28 mouse cellular contexts compared by ENCODE assay signal in genomic region chr1:175372571-175372970, GRCm38 (mm10).
A peak's percentile ranks its signal among the peaks of the same experiment; 100 is the strongest.
DNase-seq lines count a peak whose midpoint lies in the region; ATAC-seq lines count a peak whose summit lies in the region.
"Had no signal": no experiment of that assay in that cellular context is flagged by ENCODE, and none has a peak within 500 bp of the region (broad histone marks: within the 10 kb centered on the region; RNA-seq: fewer than 3 reads in every experiment).

No protein-coding gene starts in this region.

- DNase-seq in forebrain, embryonic 10.5 days (ENCODE audit: extremely low spot score, low spot score), result no peak
- DNase-seq in brain, adult 2 months (ENCODE audit: low read depth, low spot score), result peak; percentile 79
- peak; percentile 35 to 53 for DNase-seq in cerebellum, adult 18-20 months
- peak; percentile 48 to 54 for DNase-seq in cerebellum, postnatal 25 days
- no peak for DNase-seq in adipocyte (ENCODE audit: low spot score)
- DNase-seq in left cerebral cortex, adult 8-10 months (ENCODE audit: low spot score in 2 of 2), result no peak
- DNase-seq: adrenal gland, postnatal 10 days; gastrocnemius, postnatal 25 days; heart, adult 2 months; heart, postnatal 10 days; kidney, adult 11 months; kidney, postnatal 36 days; left cerebral cortex, postnatal 4 days; liver, postnatal 0 days; lung, postnatal 4 days; right cerebral cortex, postnatal 4 days; thymus, postnatal 4 days had no signal

- H3K9ac ChIP-seq in forebrain, embryonic 13.5 days, result no peak overlapping the region
- H3K9ac ChIP-seq: embryonic facial prominence, embryonic 13.5 days; heart, embryonic 13.5 days; hindbrain, embryonic 14.5 days; kidney, embryonic 15.5 days; liver, embryonic 12.5 days; liver, postnatal 0 days; midbrain, embryonic 12.5 days; neural tube, embryonic 12.5 days had no signal

- no peaks in the 10 kb centered on the region for H3K9me3 ChIP-seq in forebrain, embryonic 13.5 days (replicated peaks)
- no peaks in the 10 kb centered on the region for H3K9me3 ChIP-seq in forebrain, embryonic 10.5 days
- H3K9me3 ChIP-seq: embryonic facial prominence, embryonic 13.5 days; heart, embryonic 13.5 days; kidney, embryonic 15.5 days; liver, embryonic 12.5 days; midbrain, embryonic 12.5 days; neural tube, embryonic 12.5 days had no signal

- no peak overlapping the region for H3K27ac ChIP-seq in forebrain, embryonic 13.5 days
- H3K27ac ChIP-seq in forebrain, embryonic 10.5 days, result no peak overlapping the region
- H3K27ac ChIP-seq: embryonic facial prominence, embryonic 13.5 days; heart, adult 2 months; heart, embryonic 13.5 days; hindbrain, embryonic 14.5 days; kidney, embryonic 15.5 days; liver, embryonic 12.5 days; midbrain, embryonic 12.5 days; neural tube, embryonic 12.5 days had no signal

- H3K4me3 ChIP-seq in forebrain, embryonic 13.5 days, result no peak overlapping the region
- no peak overlapping the region for H3K4me3 ChIP-seq in forebrain, embryonic 10.5 days
- H3K4me3 ChIP-seq: embryonic facial prominence, embryonic 13.5 days; heart, adult 2 months; heart, embryonic 13.5 days; kidney, embryonic 15.5 days; liver, embryonic 12.5 days; megakaryocyte, embryonic 14.5 days; midbrain, embryonic 12.5 days; myocyte; neural tube, embryonic 12.5 days had no signal

- no peaks in the 10 kb centered on the region; the same call in 1 of the 2 replicates for H3K27me3 ChIP-seq in forebrain, embryonic 13.5 days
- no peaks in the 10 kb centered on the region for H3K27me3 ChIP-seq in forebrain, embryonic 10.5 days (ENCODE audit: poor library complexity, severe bottlenecking)
- H3K27me3 ChIP-seq: embryonic facial prominence, embryonic 13.5 days; heart, embryonic 13.5 days; kidney, embryonic 15.5 days; liver, embryonic 12.5 days; megakaryocyte, embryonic 14.5 days; midbrain, embryonic 12.5 days; neural tube, embryonic 12.5 days had no signal

- H3K4me1 ChIP-seq in forebrain, embryonic 13.5 days, result no peaks in the 10 kb centered on the region
- peaks cover 7% of the 10 kb centered on the region for H3K4me1 ChIP-seq in forebrain, embryonic 10.5 days
- H3K4me1 ChIP-seq: embryonic facial prominence, embryonic 13.5 days; heart, embryonic 13.5 days; kidney, embryonic 15.5 days; liver, embryonic 12.5 days; megakaryocyte, embryonic 14.5 days; midbrain, embryonic 12.5 days; neural tube, embryonic 12.5 days had no signal

- H3K36me3 ChIP-seq in forebrain, embryonic 13.5 days (ENCODE audit: poor library complexity, severe bottlenecking), result no peaks in the 10 kb centered on the region
- H3K36me3 ChIP-seq in forebrain, embryonic 10.5 days (replicated peaks), result no peaks in the 10 kb centered on the region
- H3K36me3 ChIP-seq: embryonic facial prominence, embryonic 13.5 days; G1E; heart, embryonic 13.5 days; kidney, embryonic 15.5 days; liver, embryonic 12.5 days; midbrain, embryonic 12.5 days; neural tube, embryonic 12.5 days had no signal

- no peak overlapping the region for H3K4me2 ChIP-seq in forebrain, embryonic 13.5 days
- H3K4me2 ChIP-seq: embryonic facial prominence, embryonic 13.5 days; heart, embryonic 13.5 days; hindbrain, embryonic 14.5 days; kidney, embryonic 15.5 days; liver, embryonic 12.5 days; midbrain, embryonic 12.5 days; neural tube, embryonic 12.5 days had no signal

- ATAC-seq in forebrain, embryonic 13.5 days, result peak; percentile 36; the same call in 1 of the 2 replicates
- ATAC-seq: liver, embryonic 12.5 days; liver, postnatal 0 days had no signal

Comparison
In these comparisons a context has a peak if more than half of its experiments do, and no peak if none do; other contexts are left out.
1. DNase-seq: peak in brain, adult 2 months (single experiment), cerebellum, adult 18-20 months (2 of 2) and cerebellum, postnatal 25 days (2 of 2); none in forebrain, embryonic 10.5 days (single experiment), adipocyte (single experiment) and left cerebral cortex, adult 8-10 months (0 of 2).